Mouse (Mus musculus) midbrain, embryonic 15.5 days (tissue): ENCODE results near the gene Bik. TPM values are rescaled to one million over a fixed set of nuclear protein-coding genes. Genes with fewer than 3 reads are reported as not detected.
"Not testable (repeated sequence)": the region's sequence is repeated elsewhere in the genome, so short reads cannot be mapped to it uniquely, and the experiment has no call there.

Experiments
- ATAC-seq: fragments of 200-750 bp; cut with Nextera tagmentation; replicated peaks from 2 replicates; pipeline ENCODE4 v1.8.0; 2017; ENCODE audit warnings: moderate TSS enrichment
- H3K27ac ChIP-seq: fragments of 300-500 bp; sonication (generic); 2 replicates; pipeline ENCODE4 v1.5.1; 2015; ENCODE audit warnings: mild to moderate bottlenecking, inconsistent platforms
- H3K27me3 ChIP-seq: fragments of 300-500 bp; sonication (generic); replicated peaks from 2 replicates; pipeline ENCODE4 v1.6.1; 2015; ENCODE audit warnings: inconsistent platforms
- H3K36me3 ChIP-seq: fragments of 300-500 bp; sonication (generic); replicated peaks from 2 replicates; pipeline ENCODE4 v1.6.1; 2015; ENCODE audit warnings: inconsistent platforms
- H3K4me1 ChIP-seq: fragments of 300-500 bp; sonication (generic); 2 replicates; pipeline ENCODE4 v1.6.1; 2015; ENCODE audit warnings: inconsistent platforms
- H3K4me2 ChIP-seq: fragments of 300-500 bp; sonication (generic); 2 replicates; pipeline ENCODE4 v1.6.1; 2015; ENCODE audit warnings: inconsistent platforms, mild to moderate bottlenecking, moderate library complexity
- H3K4me3 ChIP-seq: fragments of 300-500 bp; sonication (generic); 2 replicates; pipeline ENCODE4 v1.5.1; 2015; ENCODE audit warnings: mild to moderate bottlenecking, inconsistent platforms
- H3K9ac ChIP-seq: fragments of 300-500 bp; sonication (generic); 2 replicates; pipeline ENCODE4 v1.6.1; 2015; ENCODE audit warnings: mild to moderate bottlenecking, inconsistent platforms
- H3K9me3 ChIP-seq: fragments of 300-500 bp; sonication (generic); 2 replicates; pipeline ENCODE4 v1.6.1; 2016; ENCODE audit warnings: inconsistent platforms
- WGBS: fragments of 180-500 bp; shearing (Covaris S2); methylation state at CpG from one replicate; pipeline ENCODE4 v1.1.7; 2015; ENCODE audit warnings: mixed read lengths; 5-methylcytosine and 5-hydroxymethylcytosine counted together
- polyA plus RNA-seq: library from polyadenylated mRNA; unstranded; fragments of >200 nt; fragmentation: Nextera tagmentation; extraction: Ambion mirVana; gene quantifications from 2 replicates; pipeline ENCODE4 v1.2.1, GENCODE M21; 2015

The Bik gene
- polyA plus RNA-seq, 1 experiment from 2014 or later = 0.30 TPM

GRCm38 (mm10) chr15:83495195-83495594, 31.5 kb upstream of the Bik start:
- no peak overlapping the region for H3K9ac ChIP-seq
- no peak overlapping the region for H3K27ac ChIP-seq
- WGBS = 94% methylated on average over 3 of the region's 3 CpGs
- H3K36me3 ChIP-seq = peaks cover 83% of the 10 kb centered on the region
- no peak for ATAC-seq
- H3K4me3 ChIP-seq = no peak overlapping the region
- no peaks in the 10 kb centered on the region for H3K9me3 ChIP-seq
- no peak overlapping the region for H3K4me2 ChIP-seq
- no peaks in the 10 kb centered on the region for H3K27me3 ChIP-seq
- no peaks in the 10 kb centered on the region for H3K4me1 ChIP-seq

GRCm38 (mm10) chr15:83495787-83496367, 30.8 kb upstream of the Bik start:
- Histone ChIP-seq H3K9me3 (no peaks in the 10 kb centered on the region), H3K4me2 (no peak overlapping the region), H3K4me3 (no peak overlapping the region), H3K27ac (no peak overlapping the region), H3K27me3 (no peaks in the 10 kb centered on the region), H3K9ac (no peak overlapping the region), H3K36me3 (peaks cover 82% of the 10 kb centered on the region), H3K4me1 (no peaks in the 10 kb centered on the region)
- 72% methylated on average over 22 of the region's 22 CpGs for WGBS
- ATAC-seq = no peak

- 89% methylated on average over 6 of the region's 6 CpGs for WGBS
- H3K27me3 ChIP-seq = no peaks in the 10 kb centered on the region
- peaks cover 84% of the 10 kb centered on the region for H3K36me3 ChIP-seq
- H3K9ac ChIP-seq = no peak overlapping the region
- no peak overlapping the region for H3K4me2 ChIP-seq
- H3K4me1 ChIP-seq = no peaks in the 10 kb centered on the region
- no peak overlapping the region for H3K4me3 ChIP-seq
- H3K9me3 ChIP-seq = no peaks in the 10 kb centered on the region
- ATAC-seq = no peak
- H3K27ac ChIP-seq = no peak overlapping the region
Observed at GRCm38 (mm10) chr15:83497299-83497698, 29.4 kb upstream of the Bik start.

- Histone ChIP-seq H3K27ac (no peak overlapping the region), H3K4me3 (no peak overlapping the region), H3K4me2 (no peak overlapping the region), H3K4me1 (no peaks in the 10 kb centered on the region), H3K36me3 (peaks cover 80% of the 10 kb centered on the region), H3K9ac (no peak overlapping the region), H3K9me3 (no peaks in the 10 kb centered on the region), H3K27me3 (no peaks in the 10 kb centered on the region)
- WGBS = 91% methylated on average over 10 of the region's 10 CpGs
- no peak for ATAC-seq
Observed at GRCm38 (mm10) chr15:83499211-83499755, 27.4 kb upstream of the Bik start.

- ATAC-seq = no peak
- no peak overlapping the region for H3K4me2 ChIP-seq
- no peaks in the 10 kb centered on the region for H3K9me3 ChIP-seq
- H3K27ac ChIP-seq = no peak overlapping the region
- no peak overlapping the region for H3K4me3 ChIP-seq
- H3K4me1 ChIP-seq = no peaks in the 10 kb centered on the region
- no peaks in the 10 kb centered on the region for H3K27me3 ChIP-seq
- WGBS = 63% methylated on average over 3 of the region's 3 CpGs
- no peak overlapping the region for H3K9ac ChIP-seq
- H3K36me3 ChIP-seq = peaks cover 69% of the 10 kb centered on the region
Observed at GRCm38 (mm10) chr15:83500352-83500751, 26.3 kb upstream of the Bik start.

- peaks cover 58% of the 10 kb centered on the region for H3K36me3 ChIP-seq
- not testable (repeated sequence) for H3K4me1 ChIP-seq, H3K27ac ChIP-seq, H3K4me3 ChIP-seq, H3K9ac ChIP-seq, H3K27me3 ChIP-seq, H3K9me3 ChIP-seq, ATAC-seq, H3K4me2 ChIP-seq
- WGBS = 80% methylated on average over 6 of the region's 6 CpGs
Observed at GRCm38 (mm10) chr15:83501483-83501882, 25.2 kb upstream of the Bik start.

GRCm38 (mm10) chr15:83509950-83510804, 16.5 kb upstream of the Bik start:
- Histone ChIP-seq H3K27me3 (no peaks in the 10 kb centered on the region; the same call in 1 of the 2 replicates), H3K9me3 (no peaks in the 10 kb centered on the region), H3K36me3 (no peaks in the 10 kb centered on the region; the same call in 1 of the 2 replicates), H3K4me3 (peak overlapping the region; percentile 72), H3K4me1 (peaks cover 25% of the 10 kb centered on the region), H3K27ac (peak overlapping the region; percentile 93), H3K4me2 (peak overlapping the region; percentile 50), H3K9ac (peak overlapping the region; percentile 80)
- ATAC-seq = peak; percentile 88
- 26% methylated on average over 17 of the region's 17 CpGs for WGBS

- peak; percentile 98 for ATAC-seq
- peak within 1 kb of the TSS; percentile 72 for H3K4me3 ChIP-seq
- no peaks in the 10 kb centered on the region for H3K9me3 ChIP-seq
- WGBS = 12% methylated on average over 41 of the region's 41 CpGs
- peak within 1 kb of the TSS; percentile 80 for H3K9ac ChIP-seq
- no peaks in the 10 kb centered on the region for H3K36me3 ChIP-seq
- no peaks in the 10 kb centered on the region; the same call in 1 of the 2 replicates for H3K27me3 ChIP-seq
- H3K4me2 ChIP-seq = peak within 1 kb of the TSS; percentile 50
- peak within 1 kb of the TSS; percentile 93 for H3K27ac ChIP-seq
- peaks cover 25% of the 10 kb centered on the region for H3K4me1 ChIP-seq
Observed at GRCm38 (mm10) chr15:83510805-83511405, 15.8 kb upstream of the Bik start, which contains the start of gene Ttll1. Gene Ttll1, minus strand, starts transcription at chr15:83510893.

- peaks cover 23% of the 10 kb centered on the region for H3K4me1 ChIP-seq
- H3K9me3 ChIP-seq = no peaks in the 10 kb centered on the region
- no peak overlapping the region for H3K27ac ChIP-seq
- H3K4me3 ChIP-seq = no peak overlapping the region
- H3K27me3 ChIP-seq = no peaks in the 10 kb centered on the region; the same call in 1 of the 2 replicates
- H3K4me2 ChIP-seq = no peak overlapping the region
- no peak overlapping the region for H3K9ac ChIP-seq
- no peaks in the 10 kb centered on the region for H3K36me3 ChIP-seq
- 80% methylated on average over 13 of the region's 13 CpGs for WGBS
- ATAC-seq = no peak
Observed at GRCm38 (mm10) chr15:83512489-83513281, 14.0 kb upstream of the Bik start.

- Histone ChIP-seq H3K4me2 (no peak overlapping the region), H3K27me3 (no peaks in the 10 kb centered on the region; the same call in 1 of the 2 replicates)
- WGBS = 62% methylated on average over 5 of the region's 5 CpGs
Observed at GRCm38 (mm10) chr15:83515018-83515417, 11.6 kb upstream of the Bik start.

GRCm38 (mm10) chr15:83518215-83519048, 8.2 kb upstream of the Bik start:
- 0 out of 2 replicates have a peak, but pooled peaks have one; percentile 45 for ATAC-seq
- no peak overlapping the region for H3K4me3 ChIP-seq
- 35% methylated on average over 20 of the region's 20 CpGs for WGBS
- no peak overlapping the region for H3K27ac ChIP-seq
- H3K9me3 ChIP-seq = no peaks in the 10 kb centered on the region
- peak overlapping the region; percentile 33; the same call in 1 of the 2 replicates for H3K4me2 ChIP-seq
- no peaks in the 10 kb centered on the region for H3K36me3 ChIP-seq
- no peaks in the 10 kb centered on the region for H3K27me3 ChIP-seq
- no peak overlapping the region for H3K9ac ChIP-seq
- H3K4me1 ChIP-seq = peaks cover 12% of the 10 kb centered on the region

More at GRCm38 (mm10) chr15:83515018-83515417, 11.6 kb upstream of the Bik start:
- Histone ChIP-seq H3K27ac (no peak overlapping the region), H3K36me3 (no peaks in the 10 kb centered on the region), H3K9ac (no peak overlapping the region), H3K4me3 (no peak overlapping the region), H3K9me3 (no peaks in the 10 kb centered on the region), H3K4me1 (peaks cover 8% of the 10 kb centered on the region; the same call in 1 of the 2 replicates)
- ATAC-seq = no peak
